Mouse (Mus musculus): ENCODE measurements around the gene Mipol1.

Gene Mipol1

DNA sequence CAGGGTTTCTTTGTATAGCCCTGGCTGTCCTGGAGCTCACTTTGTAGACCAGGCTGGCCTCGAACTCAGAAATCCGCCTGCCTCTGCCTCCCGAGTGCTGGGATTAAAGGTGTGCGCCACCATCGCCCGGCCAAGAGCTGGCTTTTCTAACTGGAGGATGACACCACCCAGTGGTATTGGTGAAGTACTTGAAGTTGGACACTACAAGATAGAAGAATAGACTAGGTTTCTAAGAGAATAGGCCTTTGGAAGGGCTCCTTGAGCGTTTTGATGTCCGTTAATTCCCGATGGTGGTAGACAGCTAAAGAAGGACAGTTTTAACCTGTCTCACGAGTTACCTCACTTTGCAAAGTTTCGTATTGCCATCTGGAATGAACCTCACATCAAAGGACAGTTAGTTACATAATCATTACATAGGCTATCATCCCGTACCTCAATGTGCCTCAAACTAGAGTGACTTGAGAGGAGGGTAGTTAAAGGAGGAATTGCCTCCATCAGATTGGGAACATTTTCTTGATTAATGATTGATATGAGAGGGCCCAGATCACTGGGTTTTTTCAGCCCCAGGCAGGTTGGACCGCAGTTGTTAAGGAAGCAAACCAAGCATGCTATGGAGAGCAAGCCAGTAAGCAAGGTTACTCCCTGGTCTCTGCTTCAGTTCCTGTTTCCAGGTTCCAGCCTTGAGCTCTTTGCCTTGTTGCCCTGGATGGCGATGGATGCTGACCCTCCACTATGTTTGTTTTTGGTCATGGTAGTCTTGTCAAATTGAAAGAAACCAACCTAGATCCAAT lies 1.1 kb downstream of the Mipol1 start:
- in situ Hi-C loops (cut with MboI; ENCODE audit: unreplicated experiment in 2 of 2) = loop anchor here (10.0 to 25.0 kb wide), 3 partner anchors 826 to 1984 kb away; partner anchors contain the start of genes Brms1l (in 1 of the 2) and Fbxo33 (in 1 of the 2)

DNA sequence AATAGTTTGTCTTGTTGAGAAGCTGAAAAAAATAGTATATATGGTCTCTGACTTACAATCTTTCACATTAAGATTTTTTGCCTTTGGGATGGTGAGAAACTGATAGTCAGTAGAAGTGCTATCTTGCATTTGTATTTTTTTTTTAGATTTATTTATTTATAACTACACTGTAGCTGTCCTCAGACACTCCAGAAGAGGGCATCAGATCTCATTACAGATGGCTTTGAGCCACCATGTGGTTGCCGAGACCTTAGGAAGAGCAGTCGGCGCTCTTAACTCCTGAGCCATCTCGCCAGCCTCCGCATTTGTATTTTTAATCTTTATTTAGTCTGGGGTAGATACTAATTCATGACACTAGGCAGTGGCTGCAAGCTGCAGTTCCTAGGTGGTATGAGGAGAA lies 3.2 kb downstream of the Mipol1 start:
- in situ Hi-C loops (cut with MboI; ENCODE audit: unreplicated experiment in 2 of 2) = loop anchor here (10.0 to 25.0 kb wide), 3 partner anchors 829 to 1981 kb away; partner anchors contain the start of genes Brms1l (in 1 of the 2) and Fbxo33 (in 1 of the 2)

- in situ Hi-C loops (cut with MboI; ENCODE audit: unreplicated experiment in 2 of 2) = loop anchor here in 1 of 2 experiments (25.0 kb wide), 1 partner anchor 1407 kb away; the partner anchor contains the start of gene Brms1l
These were observed 13.7 kb downstream of the Mipol1 start for GRCm38 (mm10) chr12:57243671-57244495.

- in situ Hi-C loops (cut with MboI; ENCODE audit: unreplicated experiment in 2 of 2) = no loop called here
These were observed 28.3 kb downstream of the Mipol1 start for GRCm38 (mm10) chr12:57258572-57258971.

DNA sequence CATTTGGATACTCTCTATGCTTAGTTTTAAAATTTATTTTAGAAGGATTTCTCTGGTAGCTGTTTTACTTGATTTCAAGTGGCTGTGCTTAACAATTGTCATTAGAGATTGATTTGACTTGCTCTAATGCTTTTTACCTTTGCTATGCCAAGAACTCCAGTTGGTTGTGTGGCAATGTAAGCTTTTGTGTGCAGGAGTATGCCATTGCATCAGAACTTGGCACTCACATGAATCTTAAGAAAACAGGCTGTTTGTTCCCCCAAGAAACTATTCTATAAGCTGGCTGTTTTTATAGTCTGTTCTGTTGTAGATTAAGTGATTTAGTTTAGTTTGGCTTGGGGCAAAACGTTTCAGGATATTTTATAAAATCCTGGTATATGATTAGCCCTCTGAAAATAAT lies 45.2 kb downstream of the Mipol1 start:
- in situ Hi-C loops (cut with MboI; ENCODE audit: unreplicated experiment in 2 of 2) = loop anchor here (10.0 to 25.0 kb wide), 2 partner anchors 512 to 1649 kb away; no protein-coding TSS in a partner anchor

GRCm38 (mm10) chr12:57281155-57282114 lies 51.2 kb downstream of the Mipol1 start:
- in situ Hi-C loops (cut with MboI; ENCODE audit: unreplicated experiment in 2 of 2) = loop anchor here (5.0 to 25.0 kb wide), 3 partner anchors 506 to 1666 kb away; no protein-coding TSS in a partner anchor

- in situ Hi-C loops (cut with MboI; ENCODE audit: unreplicated experiment in 2 of 2) = loop anchor here in 1 of 2 experiments (10.0 to 25.0 kb wide), 2 partner anchors 502 to 1519 kb away; no protein-coding TSS in a partner anchor
These were observed 55.3 kb downstream of the Mipol1 start for GRCm38 (mm10) chr12:57285303-57286059.

DNA sequence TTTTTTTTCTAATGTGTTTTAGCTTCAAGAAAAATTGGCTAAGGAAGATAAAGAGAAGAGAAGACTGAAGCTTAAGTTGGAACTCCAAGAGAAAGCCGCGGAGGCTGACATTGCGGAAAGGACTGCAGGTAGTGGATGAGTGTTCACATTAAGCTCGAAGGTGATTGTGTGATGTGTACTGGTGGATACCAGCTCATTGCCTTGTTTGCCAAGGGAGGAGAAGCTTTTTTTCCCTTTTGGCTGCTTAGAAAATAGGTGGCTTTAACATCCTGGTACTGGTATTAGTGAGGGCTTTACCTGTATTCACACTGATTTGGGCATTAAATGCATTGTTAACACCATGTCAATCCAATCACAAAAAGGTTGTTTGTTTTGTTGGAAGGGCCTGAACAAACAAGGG lies 77.1 kb downstream of the Mipol1 start:
- in situ Hi-C loops (cut with MboI; ENCODE audit: unreplicated experiment in 2 of 2) = no loop called here

DNA sequence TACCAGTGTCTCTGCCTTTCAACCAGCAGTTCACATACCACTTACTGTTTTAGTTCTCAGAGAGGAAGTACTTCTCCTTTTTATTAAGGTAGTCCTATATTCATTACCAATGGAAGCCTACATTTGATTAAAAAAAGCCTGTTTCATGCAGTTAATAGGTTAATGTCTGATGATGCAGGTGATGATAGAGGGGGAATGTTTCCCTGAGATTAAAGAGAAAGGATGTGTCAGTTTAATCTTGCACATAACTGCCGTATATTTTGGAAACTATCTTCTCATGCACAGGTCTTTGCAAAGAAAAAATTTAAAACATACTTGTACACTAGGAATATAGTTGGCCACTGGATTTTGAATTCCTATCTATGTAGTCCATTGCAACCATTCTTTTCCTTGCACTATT lies 77.5 kb downstream of the Mipol1 start:
- in situ Hi-C loops (cut with MboI; ENCODE audit: unreplicated experiment in 2 of 2) = no loop called here

DNA sequence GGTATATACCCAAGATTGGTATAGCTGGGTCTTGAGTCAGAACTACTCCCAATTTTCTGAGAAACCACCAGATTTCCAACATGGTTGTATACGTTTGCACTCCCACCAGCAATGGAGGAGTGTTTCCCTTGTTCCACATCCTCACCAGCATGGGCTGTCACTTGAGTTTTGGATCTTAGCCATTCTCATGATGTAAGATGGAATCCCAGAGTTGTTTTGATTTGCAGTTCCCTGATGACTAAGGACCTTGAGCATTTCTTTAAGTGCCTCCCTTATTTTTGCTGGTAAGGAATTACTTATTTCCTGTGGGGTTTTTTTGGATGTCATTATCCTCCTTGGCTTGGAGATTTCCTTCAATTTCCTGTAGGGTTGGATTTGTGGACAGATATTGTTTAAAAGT lies 108.8 kb downstream of the Mipol1 start:
- in situ Hi-C loops (cut with MboI; ENCODE audit: unreplicated experiment in 2 of 2) = no loop called here

DNA sequence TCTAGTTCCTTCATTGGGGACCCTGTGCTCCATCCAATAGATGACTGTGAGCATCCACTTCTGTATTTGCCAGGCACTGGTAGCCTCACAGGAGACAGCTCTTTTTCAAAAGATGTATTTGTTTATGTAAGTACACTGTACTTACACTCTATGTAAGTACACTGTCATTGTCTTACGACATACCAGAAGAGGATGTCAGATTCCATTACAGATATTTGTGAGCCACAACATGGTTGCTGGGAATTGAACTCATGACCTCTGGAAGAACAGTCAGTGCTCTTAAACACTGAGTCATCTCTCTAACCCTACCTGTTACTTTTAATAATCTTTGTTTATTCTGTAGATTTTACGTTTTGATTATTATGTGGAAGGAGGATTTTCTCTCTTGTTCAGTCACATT lies 109.9 kb downstream of the Mipol1 start:
- in situ Hi-C loops (cut with MboI; ENCODE audit: unreplicated experiment in 2 of 2) = no loop called here

GRCm38 (mm10) chr12:57362732-57363131 lies 132.5 kb downstream of the Mipol1 start:
- in situ Hi-C loops (cut with MboI; ENCODE audit: unreplicated experiment in 2 of 2) = no loop called here

GRCm38 (mm10) chr12:57364027-57364426 lies 133.8 kb downstream of the Mipol1 start:
- in situ Hi-C loops (cut with MboI; ENCODE audit: unreplicated experiment in 2 of 2) = no loop called here

DNA sequence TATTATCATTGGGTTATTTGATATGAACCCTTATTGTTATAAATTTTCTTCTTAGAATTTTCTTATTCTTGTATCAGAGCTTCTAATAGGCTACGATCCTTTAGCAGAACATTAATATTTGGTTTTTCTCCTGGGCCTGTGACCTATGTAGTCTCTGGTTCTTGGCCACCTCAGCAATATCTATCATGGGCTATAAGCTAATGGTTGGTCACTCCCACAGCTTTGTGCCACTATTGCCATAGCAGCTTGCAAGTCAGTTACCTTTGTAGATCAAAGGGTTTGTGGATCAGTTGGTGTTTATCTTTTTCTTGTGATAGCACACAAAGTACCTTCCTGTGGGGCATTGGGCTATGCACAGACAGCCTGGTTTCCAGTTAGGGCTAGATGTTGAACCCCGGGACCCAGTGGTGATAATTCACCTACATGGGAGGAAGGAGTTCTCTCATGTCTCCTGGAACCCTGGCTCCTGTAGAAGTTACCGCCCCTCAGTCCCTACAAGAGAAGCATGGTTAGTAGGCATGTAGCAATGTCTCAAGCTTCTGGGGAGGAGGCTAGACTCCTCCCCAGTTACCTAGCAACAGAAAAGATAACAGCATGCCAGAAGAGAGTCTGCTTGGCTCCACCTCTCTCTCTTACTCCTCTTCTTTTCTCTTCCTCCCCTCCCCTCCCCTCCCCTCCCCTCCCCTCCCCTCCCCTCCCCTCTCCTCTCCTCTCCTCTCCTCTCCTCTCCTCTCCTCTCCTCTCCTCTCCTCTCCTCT lies 141.7 kb downstream of the Mipol1 start:
- in situ Hi-C loops (cut with MboI; ENCODE audit: unreplicated experiment in 2 of 2) = no loop called here

GRCm38 (mm10) chr12:57382797-57383196 lies 152.6 kb downstream of the Mipol1 start:
- in situ Hi-C loops (cut with MboI; ENCODE audit: unreplicated experiment in 2 of 2) = no loop called here

DNA sequence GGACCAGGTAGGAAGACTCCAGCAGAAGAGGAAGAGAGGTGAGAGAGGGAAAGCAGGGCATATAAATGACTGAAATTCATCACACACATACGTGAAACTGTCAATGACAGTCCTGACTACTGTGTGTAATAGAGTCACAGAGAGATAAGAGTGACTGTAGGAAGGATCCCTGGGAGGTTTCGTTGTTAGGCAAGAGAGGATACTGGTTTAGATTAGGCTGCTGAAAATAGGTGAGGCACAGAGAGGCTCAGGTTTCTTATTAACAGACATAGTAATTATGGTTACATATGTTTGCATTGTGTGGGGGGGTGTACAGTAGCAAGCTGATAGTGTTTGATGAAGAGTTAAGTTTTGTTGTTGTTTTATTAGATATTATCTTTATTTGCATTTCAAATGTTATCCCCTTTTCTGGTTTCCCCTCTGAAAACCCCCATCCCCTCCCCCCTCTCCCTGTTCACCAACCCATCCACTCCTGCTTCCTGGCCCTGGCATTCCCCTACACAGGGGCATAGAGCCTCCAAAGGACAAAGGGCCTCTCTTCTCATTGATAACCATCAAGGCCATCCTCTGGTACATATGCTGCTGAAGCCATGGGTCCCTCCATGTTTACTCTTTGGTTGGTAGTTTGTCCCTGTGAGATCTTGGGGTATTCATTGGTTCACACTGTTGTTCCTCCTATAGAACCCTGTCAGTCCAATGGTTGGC lies 157.5 kb downstream of the Mipol1 start:
- in situ Hi-C loops (cut with MboI; ENCODE audit: unreplicated experiment in 2 of 2) = no loop called here

DNA sequence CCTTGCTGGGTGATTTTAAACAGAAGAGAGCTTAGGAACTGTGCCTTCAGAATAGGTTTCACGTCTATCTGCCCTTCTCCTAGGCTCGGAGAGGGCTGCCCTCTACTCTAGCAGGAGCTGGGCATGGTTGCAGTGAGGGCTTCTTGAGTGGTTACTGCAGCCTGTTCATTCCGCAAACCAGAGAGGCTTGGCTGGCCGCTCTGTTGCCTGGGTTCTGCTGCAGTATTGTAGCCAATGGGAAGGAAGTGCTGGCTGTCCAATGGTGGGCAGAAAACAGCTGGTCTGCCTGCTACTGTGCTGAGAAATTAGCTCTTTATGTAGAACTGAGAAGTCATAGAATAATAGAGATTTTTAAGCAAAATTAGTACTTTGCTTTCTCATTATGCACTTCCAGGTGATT lies 169.3 kb downstream of the Mipol1 start:
- in situ Hi-C loops (cut with MboI; ENCODE audit: unreplicated experiment in 2 of 2) = no loop called here

GRCm38 (mm10) chr12:57400186-57400585 lies 170.0 kb downstream of the Mipol1 start:
- in situ Hi-C loops (cut with MboI; ENCODE audit: unreplicated experiment in 2 of 2) = no loop called here

Data from v-Abl transformed pro-B cells (cell line).